Mouse (Mus musculus): ENCODE measurements around the gene Mapk6. TPM values are rescaled to one million over a fixed set of nuclear protein-coding genes. Genes with fewer than 3 reads are reported as not detected.

Mapk6 gene
- polyA plus RNA-seq, 1 experiment, result 52.8 TPM

DNA sequence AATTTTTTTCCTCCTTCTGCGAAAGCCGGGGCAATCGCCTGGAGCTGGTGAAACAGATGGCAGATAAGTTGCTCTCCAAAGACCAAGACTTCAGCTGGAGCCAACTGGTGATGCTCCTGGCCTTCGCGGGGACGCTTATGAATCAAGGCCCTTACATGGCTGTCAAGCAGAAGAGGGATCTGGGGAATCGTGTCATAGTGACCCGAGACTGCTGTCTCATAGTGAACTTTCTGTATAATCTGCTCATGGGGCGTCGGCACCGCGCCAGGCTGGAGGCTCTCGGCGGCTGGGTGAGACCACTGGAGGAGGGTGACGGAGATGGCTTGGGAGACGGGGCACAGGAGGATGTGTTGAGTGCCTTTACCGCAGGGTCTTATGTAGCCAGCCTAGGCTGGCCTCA lies 61.7 kb downstream of the Mapk6 start:
- H3K36me3 ChIP-seq (ENCODE audit: control insufficient read depth, insufficient read depth), result no peaks in the 10 kb centered on the region
- no peak overlapping the region for H3K4me3 ChIP-seq
- TF ChIP-seq SRF (IDR thresholded peaks at IDR 0.05; ENCODE audit: control insufficient read depth, insufficient read length, low read depth), result no peak
- TF ChIP-seq USF1 (IDR thresholded peaks at IDR 0.05; ENCODE audit: low read depth), result no peak
- no peak for TF ChIP-seq TCF3 (IDR thresholded peaks at IDR 0.05; ENCODE audit: insufficient read length, low read depth)
- no peak for TF ChIP-seq MYOG (IDR thresholded peaks at IDR 0.05; ENCODE audit: control insufficient read depth in 1 of 3, insufficient read depth in 1 of 3, insufficient read length in 2 of 3, low read depth in 2 of 3)
- TF ChIP-seq CEBPB (IDR thresholded peaks at IDR 0.05; ENCODE audit: insufficient read depth, poor library complexity, severe bottlenecking), result no peak
- no peak for TF ChIP-seq POLR2AphosphoS2 (IDR thresholded peaks at IDR 0.05; ENCODE audit: insufficient read length, low read depth)
- no peak for TF ChIP-seq POLR2A (IDR thresholded peaks at IDR 0.05; ENCODE audit: insufficient read length, low read depth)
- no peak for TF ChIP-seq TCF12 (IDR thresholded peaks at IDR 0.05; ENCODE audit: insufficient read depth, poor library complexity, severe bottlenecking)
- TF ChIP-seq E2F4 (IDR thresholded peaks at IDR 0.05; ENCODE audit: insufficient read depth), result no peak
- TF ChIP-seq REST (IDR thresholded peaks at IDR 0.05; ENCODE audit: insufficient read depth, insufficient read length), result no peak
- TF ChIP-seq MYOD1 (IDR thresholded peaks at IDR 0.05; ENCODE audit: control insufficient read depth in 1 of 3, insufficient read length in 2 of 3, low read depth in 2 of 3), result no peak
- no peak for TF ChIP-seq MAX (IDR thresholded peaks at IDR 0.05; ENCODE audit: low read depth)
- no peaks in the 10 kb centered on the region for H3K79me2 ChIP-seq (ENCODE audit: control insufficient read depth, insufficient read depth)
- H3ac ChIP-seq (ENCODE audit: control insufficient read depth, insufficient read length), result no peak overlapping the region
- H3K27me3 ChIP-seq (ENCODE audit: control insufficient read depth, insufficient read depth, insufficient read length), result no peaks in the 10 kb centered on the region
- no peak overlapping the region for H3K4me2 ChIP-seq (ENCODE audit: low read depth)

DNA sequence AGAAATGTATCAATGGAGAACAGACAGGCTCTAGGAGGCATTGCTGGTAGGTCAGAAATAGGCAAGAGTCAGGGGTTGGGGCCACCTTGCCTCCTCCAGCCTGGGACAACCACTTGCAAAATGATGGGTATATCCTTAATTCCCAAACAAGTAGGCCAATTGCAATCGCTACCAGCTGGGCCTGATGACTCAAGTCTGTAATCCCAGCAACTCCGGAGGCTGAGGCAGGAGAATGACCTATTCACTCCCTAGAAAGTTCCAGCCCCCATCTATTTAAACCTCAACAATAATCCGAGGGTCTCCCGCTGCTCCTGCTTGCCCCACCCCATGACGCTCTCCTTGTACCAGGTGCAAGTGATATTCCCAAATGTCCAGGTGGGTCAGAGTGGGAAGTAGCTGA lies 62.3 kb downstream of the Mapk6 start, which contains the start of gene Bcl2l10:
TSS of gene Bcl2l10 (plus strand) at position 301 of the 400 bp plus-strand sequence.
- TF ChIP-seq MAX (IDR thresholded peaks at IDR 0.05; ENCODE audit: low read depth) (no peak), MYOG (IDR thresholded peaks at IDR 0.05; ENCODE audit: control insufficient read depth in 1 of 3, insufficient read depth in 1 of 3, insufficient read length in 2 of 3, low read depth in 2 of 3) (no peak), POLR2AphosphoS2 (IDR thresholded peaks at IDR 0.05; ENCODE audit: insufficient read length, low read depth) (no peak)
- Histone ChIP-seq H3K4me3 (no peak within 1 kb of the TSS), H3K36me3 (ENCODE audit: control insufficient read depth, insufficient read depth) (no peaks in the 10 kb centered on the region), H3ac (ENCODE audit: control insufficient read depth, insufficient read length) (no peak within 1 kb of the TSS), H3K27me3 (ENCODE audit: control insufficient read depth, insufficient read depth, insufficient read length) (no peaks in the 10 kb centered on the region), H3K4me2 (ENCODE audit: low read depth) (no peak within 1 kb of the TSS), H3K79me2 (ENCODE audit: control insufficient read depth, insufficient read depth) (no peaks in the 10 kb centered on the region)

DNA sequence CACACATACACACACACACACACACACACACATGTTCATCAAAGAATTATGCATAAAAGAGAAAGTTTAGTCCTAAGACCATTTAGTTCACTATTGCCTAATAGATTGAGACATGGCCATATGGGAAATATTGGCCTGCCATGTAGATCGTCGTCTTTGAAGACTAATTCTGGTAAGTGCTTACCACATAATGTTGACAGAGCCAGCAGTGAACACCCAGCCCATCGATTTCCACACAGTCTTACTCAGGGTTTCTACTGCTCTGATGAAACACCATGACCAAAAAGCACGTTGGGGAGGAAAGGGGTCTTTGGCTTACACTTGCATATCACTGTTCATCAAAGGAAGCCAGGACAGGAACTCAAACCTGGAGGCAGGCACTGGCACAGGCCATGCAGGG lies 67.4 kb downstream of the Mapk6 start:
- H3K79me2 ChIP-seq (ENCODE audit: control insufficient read depth, insufficient read depth), result no peaks in the 10 kb centered on the region
- H3K27me3 ChIP-seq (ENCODE audit: control insufficient read depth, insufficient read depth, insufficient read length), result no peaks in the 10 kb centered on the region
- H3ac ChIP-seq (ENCODE audit: control insufficient read depth, insufficient read length), result no peak overlapping the region
- H3K4me3 ChIP-seq, result no peak overlapping the region
- H3K4me2 ChIP-seq (ENCODE audit: low read depth), result no peak overlapping the region
- H3K36me3 ChIP-seq (ENCODE audit: control insufficient read depth, insufficient read depth), result peaks cover 12% of the 10 kb centered on the region
- TF ChIP-seq SRF (IDR thresholded peaks at IDR 0.05; ENCODE audit: control insufficient read depth, insufficient read length, low read depth) (no peak), E2F4 (IDR thresholded peaks at IDR 0.05; ENCODE audit: insufficient read depth) (no peak), POLR2A (IDR thresholded peaks at IDR 0.05; ENCODE audit: insufficient read length, low read depth) (no peak), USF1 (IDR thresholded peaks at IDR 0.05; ENCODE audit: low read depth) (no peak), CEBPB (IDR thresholded peaks at IDR 0.05; ENCODE audit: insufficient read depth, poor library complexity, severe bottlenecking) (no peak), POLR2AphosphoS2 (IDR thresholded peaks at IDR 0.05; ENCODE audit: insufficient read length, low read depth) (no peak), MYOG (IDR thresholded peaks at IDR 0.05; ENCODE audit: control insufficient read depth in 1 of 3, insufficient read depth in 1 of 3, insufficient read length in 2 of 3, low read depth in 2 of 3) (no peak), TCF12 (IDR thresholded peaks at IDR 0.05; ENCODE audit: insufficient read depth, poor library complexity, severe bottlenecking) (no peak), TCF3 (IDR thresholded peaks at IDR 0.05; ENCODE audit: insufficient read length, low read depth) (no peak), MYOD1 (IDR thresholded peaks at IDR 0.05; ENCODE audit: control insufficient read depth in 1 of 3, insufficient read length in 2 of 3, low read depth in 2 of 3) (no peak), REST (IDR thresholded peaks at IDR 0.05; ENCODE audit: insufficient read depth, insufficient read length) (no peak), MAX (IDR thresholded peaks at IDR 0.05; ENCODE audit: low read depth) (no peak)

DNA sequence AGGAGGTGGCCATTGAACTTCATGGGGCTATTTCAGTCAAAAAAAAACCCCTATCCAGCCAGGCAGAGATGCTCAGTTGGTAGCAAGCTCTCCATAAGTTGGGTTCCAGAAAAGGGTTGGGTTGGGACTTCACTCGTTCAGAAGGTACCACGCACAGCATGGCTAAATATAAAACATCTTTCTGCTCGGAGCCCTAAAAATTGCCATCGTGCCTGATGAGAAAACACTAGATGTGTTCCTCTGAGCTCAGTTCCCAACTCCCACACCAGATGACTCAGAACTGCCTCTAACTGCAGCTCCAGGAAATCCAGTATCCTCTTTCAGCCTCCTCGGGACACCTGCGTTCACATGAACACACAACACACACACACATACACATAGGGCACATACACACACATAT lies 71.8 kb downstream of the Mapk6 start:
- Histone ChIP-seq H3K4me3 (no peak overlapping the region), H3K4me2 (ENCODE audit: low read depth) (no peak overlapping the region), H3K79me2 (ENCODE audit: control insufficient read depth, insufficient read depth) (no peaks in the 10 kb centered on the region), H3ac (ENCODE audit: control insufficient read depth, insufficient read length) (no peak overlapping the region), H3K27me3 (ENCODE audit: control insufficient read depth, insufficient read depth, insufficient read length) (no peaks in the 10 kb centered on the region), H3K36me3 (ENCODE audit: control insufficient read depth, insufficient read depth) (peaks cover 12% of the 10 kb centered on the region)
- no peak for TF ChIP-seq MAX (IDR thresholded peaks at IDR 0.05; ENCODE audit: low read depth)
- TF ChIP-seq REST (IDR thresholded peaks at IDR 0.05; ENCODE audit: insufficient read depth, insufficient read length), result no peak
- no peak for TF ChIP-seq USF1 (IDR thresholded peaks at IDR 0.05; ENCODE audit: low read depth)
- TF ChIP-seq E2F4 (IDR thresholded peaks at IDR 0.05; ENCODE audit: insufficient read depth), result no peak
- TF ChIP-seq TCF12 (IDR thresholded peaks at IDR 0.05; ENCODE audit: insufficient read depth, poor library complexity, severe bottlenecking), result no peak
- no peak for TF ChIP-seq POLR2A (IDR thresholded peaks at IDR 0.05; ENCODE audit: insufficient read length, low read depth)
- no peak for TF ChIP-seq TCF3 (IDR thresholded peaks at IDR 0.05; ENCODE audit: insufficient read length, low read depth)
- TF ChIP-seq CEBPB (IDR thresholded peaks at IDR 0.05; ENCODE audit: insufficient read depth, poor library complexity, severe bottlenecking), result no peak
- TF ChIP-seq SRF (IDR thresholded peaks at IDR 0.05; ENCODE audit: control insufficient read depth, insufficient read length, low read depth), result no peak
- TF ChIP-seq POLR2AphosphoS2 (IDR thresholded peaks at IDR 0.05; ENCODE audit: insufficient read length, low read depth), result no peak
- no peak for TF ChIP-seq MYOG (IDR thresholded peaks at IDR 0.05; ENCODE audit: control insufficient read depth in 1 of 3, insufficient read depth in 1 of 3, insufficient read length in 2 of 3, low read depth in 2 of 3)
- TF ChIP-seq MYOD1 (IDR thresholded peaks at IDR 0.05; ENCODE audit: control insufficient read depth in 1 of 3, insufficient read length in 2 of 3, low read depth in 2 of 3), result no peak

DNA sequence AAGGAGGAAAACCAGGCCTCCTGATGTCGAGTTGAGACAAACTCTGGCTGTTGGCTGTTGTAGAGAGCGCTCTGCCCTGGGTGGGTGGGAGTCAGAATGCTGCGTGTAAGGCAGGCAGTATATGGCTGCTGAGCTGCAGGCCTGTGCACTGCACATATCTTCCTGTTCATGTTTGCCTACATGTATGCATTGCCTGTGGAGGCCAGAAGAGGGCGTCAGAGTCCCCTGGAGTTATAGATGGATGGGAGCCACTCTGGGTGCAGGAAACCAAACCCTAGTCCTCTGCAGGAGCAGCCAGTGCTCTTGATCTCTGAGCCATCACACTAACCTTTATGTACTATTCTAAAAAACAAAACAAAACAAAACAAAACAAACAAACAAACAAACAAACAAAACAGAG lies 75.4 kb downstream of the Mapk6 start:
- H3ac ChIP-seq (ENCODE audit: control insufficient read depth, insufficient read length), result no peak overlapping the region
- no peak for TF ChIP-seq MYOD1 (IDR thresholded peaks at IDR 0.05; ENCODE audit: control insufficient read depth in 1 of 3, insufficient read length in 2 of 3, low read depth in 2 of 3)
- TF ChIP-seq TCF3 (IDR thresholded peaks at IDR 0.05; ENCODE audit: insufficient read length, low read depth), result no peak
- TF ChIP-seq E2F4 (IDR thresholded peaks at IDR 0.05; ENCODE audit: insufficient read depth), result no peak
- TF ChIP-seq MYOG (IDR thresholded peaks at IDR 0.05; ENCODE audit: control insufficient read depth in 1 of 3, insufficient read depth in 1 of 3, insufficient read length in 2 of 3, low read depth in 2 of 3), result no peak
- no peak for TF ChIP-seq POLR2A (IDR thresholded peaks at IDR 0.05; ENCODE audit: insufficient read length, low read depth)
- no peak for TF ChIP-seq TCF12 (IDR thresholded peaks at IDR 0.05; ENCODE audit: insufficient read depth, poor library complexity, severe bottlenecking)
- TF ChIP-seq CEBPB (IDR thresholded peaks at IDR 0.05; ENCODE audit: insufficient read depth, poor library complexity, severe bottlenecking), result no peak
- TF ChIP-seq SRF (IDR thresholded peaks at IDR 0.05; ENCODE audit: control insufficient read depth, insufficient read length, low read depth), result no peak
- TF ChIP-seq MAX (IDR thresholded peaks at IDR 0.05; ENCODE audit: low read depth), result no peak
- no peak for TF ChIP-seq USF1 (IDR thresholded peaks at IDR 0.05; ENCODE audit: low read depth)
- TF ChIP-seq POLR2AphosphoS2 (IDR thresholded peaks at IDR 0.05; ENCODE audit: insufficient read length, low read depth), result no peak
- TF ChIP-seq REST (IDR thresholded peaks at IDR 0.05; ENCODE audit: insufficient read depth, insufficient read length), result no peak
- no peak overlapping the region for H3K4me2 ChIP-seq (ENCODE audit: low read depth)
- H3K36me3 ChIP-seq (ENCODE audit: control insufficient read depth, insufficient read depth), result peaks cover 8% of the 10 kb centered on the region
- no peaks in the 10 kb centered on the region for H3K27me3 ChIP-seq (ENCODE audit: control insufficient read depth, insufficient read depth, insufficient read length)
- H3K79me2 ChIP-seq (ENCODE audit: control insufficient read depth, insufficient read depth), result no peaks in the 10 kb centered on the region
- no peak overlapping the region for H3K4me3 ChIP-seq

Measured in myocyte (in vitro differentiated cells).